Mouse (Mus musculus) CD4-positive, CD25-positive, alpha-beta regulatory T cell, adult 4 months (primary cell): ENCODE results near the gene Actr3. TPM values are rescaled to one million over a fixed set of nuclear protein-coding genes. Genes with fewer than 3 reads are reported as not detected.
"Not testable (repeated sequence)": the region's sequence is repeated elsewhere in the genome, so short reads cannot be mapped to it uniquely, and the experiment has no call there.

Source experiments
- ATAC-seq: one replicate; pipeline ENCODE4 v1.8.0; 2017
- polyA plus RNA-seq, 2 experiments: library from polyadenylated mRNA; unstranded; fragments of 100-300 nt; shearing (Covaris generic); gene quantifications; one replicate each; pipeline ENCODE4 v1.2.1; 2017

Actr3 gene
- polyA plus RNA-seq, 2 experiments from 2014 or later: 428 to 528 TPM

GRCm38 (mm10) chr1:125437927-125438326, 2.4 kb upstream of the Actr3 start:
- ATAC-seq: no peak

DNA sequence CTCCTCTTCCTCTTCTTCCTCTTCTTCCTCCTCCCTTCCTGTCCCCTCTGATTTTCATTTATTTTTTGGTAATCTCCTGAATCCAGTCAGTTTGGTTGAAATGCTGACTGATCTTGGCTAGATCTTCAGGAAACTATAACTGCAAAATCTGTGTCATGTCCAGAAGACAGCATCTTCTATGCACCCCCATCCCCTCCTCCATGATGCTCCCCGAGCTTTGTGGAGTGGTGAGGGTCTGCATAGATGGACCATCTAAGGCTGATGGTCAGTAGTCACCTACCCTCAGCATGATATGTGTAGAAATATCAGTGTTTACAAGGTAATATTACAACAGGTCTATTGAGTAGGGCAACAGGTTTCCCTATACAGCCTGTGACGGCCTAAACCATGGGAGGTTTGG, 1.6 kb upstream of the Actr3 start:
- ATAC-seq: no peak

- no peak for ATAC-seq
These were observed 534 bp downstream of the Actr3 start for GRCm38 (mm10) chr1:125435018-125435368.

DNA sequence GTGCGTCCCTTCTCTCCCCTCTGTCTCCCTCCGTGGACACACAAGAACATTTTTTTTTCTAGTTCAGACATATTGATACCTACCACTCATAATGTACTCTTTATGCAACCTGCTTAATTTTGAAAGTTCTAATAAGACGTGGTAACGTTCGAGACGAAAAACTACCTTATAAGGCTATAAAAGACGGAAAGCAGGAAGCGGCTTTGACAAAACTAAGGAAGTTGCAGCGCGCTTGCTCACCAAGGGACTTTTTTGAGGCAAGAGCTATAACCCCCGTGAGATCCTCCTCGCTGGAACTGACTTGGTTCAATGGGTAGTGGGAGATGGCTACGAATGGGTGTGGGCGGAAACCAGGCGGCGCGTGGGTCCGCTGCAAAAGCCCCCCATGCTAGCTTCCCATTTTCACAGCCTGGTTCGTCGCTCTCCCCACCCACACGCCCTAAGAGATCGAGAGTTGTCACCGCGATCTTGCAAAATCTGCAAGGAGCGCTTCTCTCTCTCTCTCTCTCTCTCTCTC, 984 bp downstream of the Actr3 start:
- peak; percentile 64 for ATAC-seq

DNA sequence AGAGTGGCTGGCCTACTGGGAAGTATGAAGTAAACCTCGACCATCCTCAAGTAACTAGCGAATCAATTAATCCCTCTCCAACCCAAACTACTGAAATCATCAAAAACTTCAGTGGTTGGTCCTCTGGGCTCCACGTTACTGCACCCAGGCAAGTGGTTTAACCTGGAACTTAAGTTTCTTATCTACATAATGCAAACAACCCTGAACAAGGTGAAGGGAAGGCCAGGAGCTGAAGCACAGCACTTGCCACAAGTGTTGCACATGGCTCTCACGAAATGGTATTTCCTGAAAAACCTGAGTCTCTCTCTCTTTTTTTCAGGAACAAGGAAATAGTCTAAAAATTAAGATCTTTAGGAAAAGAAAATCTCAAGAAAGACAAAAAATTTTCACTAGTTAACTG, 4.2 kb downstream of the Actr3 start:
- no peak for ATAC-seq

DNA sequence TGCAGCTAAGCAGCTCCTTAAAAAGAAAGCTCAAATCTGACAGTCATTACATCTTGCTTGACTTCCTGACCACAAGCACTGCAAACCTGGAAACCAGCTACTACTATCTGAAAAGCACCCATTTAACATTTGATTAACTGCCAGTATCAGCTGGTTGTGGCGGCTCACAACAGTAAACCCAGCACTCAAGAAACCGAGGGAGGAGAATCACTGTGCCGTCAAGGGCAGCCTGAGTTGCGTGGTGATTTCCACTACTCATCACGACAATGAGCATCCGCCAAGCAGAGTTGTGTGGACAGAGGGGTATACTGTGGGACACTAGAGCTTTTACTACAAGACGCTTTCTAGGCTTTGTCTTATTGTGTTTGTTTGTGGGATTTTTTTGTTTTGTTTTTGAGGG, 4.8 kb downstream of the Actr3 start:
- peak; percentile 40 for ATAC-seq

GRCm38 (mm10) chr1:125429984-125430383, 5.5 kb downstream of the Actr3 start:
- no peak for ATAC-seq

- no peak for ATAC-seq
These were observed 7.2 kb downstream of the Actr3 start for GRCm38 (mm10) chr1:125428315-125428714.

DNA sequence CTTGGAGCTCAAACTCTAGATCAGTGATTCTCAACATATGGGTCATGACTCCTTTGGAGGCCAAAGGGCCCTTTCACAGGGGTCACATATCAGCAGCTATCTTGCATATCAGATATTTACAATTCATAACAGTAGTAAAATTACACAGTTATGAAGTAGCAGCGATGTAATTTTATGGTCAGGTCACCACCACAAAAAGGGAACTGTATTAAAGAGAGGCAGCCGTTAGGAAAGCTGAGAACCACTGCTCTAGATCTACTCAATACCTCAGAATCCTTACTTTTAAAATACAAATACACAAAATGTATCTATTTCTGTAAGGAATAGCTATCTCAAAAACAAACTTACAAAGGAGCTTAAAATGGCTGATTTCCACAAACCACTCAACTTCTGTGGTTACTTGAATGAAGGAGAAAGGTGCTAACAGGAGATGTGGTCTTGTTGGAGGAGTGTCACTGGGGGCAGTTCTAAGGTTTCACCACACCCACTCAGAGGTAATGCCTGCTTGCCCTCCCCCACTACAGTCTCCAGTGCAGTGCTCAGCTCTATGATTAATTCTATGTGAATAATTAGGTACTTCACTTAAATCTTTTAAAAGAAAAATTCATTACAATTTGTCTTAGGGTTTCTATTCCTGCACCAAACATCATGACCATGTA, 9.0 kb downstream of the Actr3 start:
- no peak for ATAC-seq

GRCm38 (mm10) chr1:125419906-125420305, 15.6 kb downstream of the Actr3 start:
- no peak for ATAC-seq

- ATAC-seq: no peak
These were observed 16.8 kb downstream of the Actr3 start for GRCm38 (mm10) chr1:125418732-125419131.

GRCm38 (mm10) chr1:125407220-125407619, 28.3 kb downstream of the Actr3 start:
- no peak for ATAC-seq

DNA sequence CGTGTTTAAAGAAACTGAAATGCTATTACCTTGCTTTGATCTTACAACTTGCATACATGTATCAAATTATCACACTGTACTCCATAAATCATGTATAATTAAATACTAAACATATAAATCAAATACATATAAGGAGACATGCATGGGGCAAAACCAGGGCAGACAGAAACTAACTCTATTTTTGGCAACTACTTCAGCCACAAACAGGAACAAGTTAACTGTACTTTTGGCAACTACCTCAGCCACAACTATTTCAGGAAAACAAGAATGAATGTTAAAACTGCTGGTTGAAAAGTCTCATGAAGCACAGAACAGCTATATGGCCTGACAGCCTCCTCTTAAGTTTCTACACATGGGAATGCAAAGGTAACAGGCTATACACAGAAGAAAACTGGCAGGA, 40.1 kb downstream of the Actr3 start:
- no peak for ATAC-seq

DNA sequence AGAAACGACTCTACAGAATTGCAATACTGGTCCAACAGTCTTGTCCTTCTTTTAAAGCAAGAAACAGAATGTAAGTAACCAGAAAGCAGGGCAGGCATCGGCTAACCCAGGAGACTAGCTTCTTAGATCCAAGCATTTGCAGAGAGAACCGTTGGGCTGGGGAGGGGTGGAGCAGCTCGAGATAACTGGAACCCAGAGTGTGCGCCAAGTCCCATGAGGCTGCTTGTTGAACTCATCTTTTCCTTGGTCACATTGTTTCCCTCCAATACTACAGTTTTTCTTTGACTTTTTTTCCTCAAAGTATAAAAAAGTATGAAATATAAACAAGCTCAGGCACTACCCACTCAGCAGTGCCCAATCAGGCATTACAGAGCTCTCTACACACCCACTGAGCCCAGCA, 42.2 kb downstream of the Actr3 start:
- not testable (repeated sequence) for ATAC-seq

DNA sequence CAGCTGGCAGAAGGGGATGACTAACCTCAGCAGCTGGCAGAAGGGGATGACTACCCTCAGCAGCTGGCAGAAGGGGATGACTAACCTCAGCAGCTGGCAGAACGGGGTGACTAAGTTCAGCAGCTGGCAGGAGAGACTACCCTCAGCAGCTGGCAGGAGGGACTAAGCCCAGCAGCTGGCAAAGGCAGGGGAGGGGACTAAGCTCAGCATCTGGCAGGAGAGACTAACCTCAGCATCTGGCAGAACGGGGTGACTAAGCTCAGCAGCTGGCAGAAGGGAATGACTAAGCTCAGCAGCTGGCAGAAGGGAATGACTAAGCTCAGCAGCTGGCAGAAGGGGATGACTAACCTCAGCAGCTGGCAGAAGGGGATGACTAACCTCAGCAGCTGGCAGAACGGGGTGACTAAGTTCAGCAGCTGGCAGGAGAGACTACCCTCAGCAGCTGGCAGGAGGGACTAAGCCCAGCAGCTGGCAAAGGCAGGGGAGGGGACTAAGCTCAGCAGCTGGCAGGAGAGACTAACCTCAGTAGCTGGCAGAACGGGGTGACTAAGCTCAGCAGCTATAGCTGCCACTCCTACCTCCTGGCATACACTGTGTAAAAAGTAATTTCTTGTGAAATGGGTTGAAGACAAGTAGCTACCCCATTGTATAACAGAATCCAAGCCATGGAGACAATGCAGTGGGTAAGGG, 45.3 kb downstream of the Actr3 start:
- peak; percentile 23 for ATAC-seq

DNA sequence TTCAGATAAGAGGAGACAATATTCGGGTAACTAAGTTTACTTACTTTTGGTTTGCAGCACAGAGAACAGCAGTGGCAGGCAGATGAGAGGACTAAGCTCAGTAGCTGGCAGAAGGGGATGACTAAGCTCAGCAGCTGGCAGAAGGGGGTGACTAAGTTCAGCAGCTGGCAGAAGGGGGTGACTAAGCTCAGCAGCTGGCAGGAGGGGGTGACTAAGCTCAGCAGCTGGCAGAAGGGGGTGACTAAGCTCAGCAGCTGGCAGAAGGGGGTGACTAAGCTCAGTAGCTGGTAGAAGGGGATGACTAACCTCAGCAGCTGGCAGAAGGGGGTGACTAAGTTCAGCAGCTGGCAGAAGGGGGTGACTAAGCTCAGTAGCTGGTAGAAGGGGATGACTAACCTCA, 45.9 kb downstream of the Actr3 start:
- ATAC-seq: not testable (repeated sequence)

- ATAC-seq: no peak
These were observed 47.2 kb downstream of the Actr3 start for GRCm38 (mm10) chr1:125388370-125388769.

DNA sequence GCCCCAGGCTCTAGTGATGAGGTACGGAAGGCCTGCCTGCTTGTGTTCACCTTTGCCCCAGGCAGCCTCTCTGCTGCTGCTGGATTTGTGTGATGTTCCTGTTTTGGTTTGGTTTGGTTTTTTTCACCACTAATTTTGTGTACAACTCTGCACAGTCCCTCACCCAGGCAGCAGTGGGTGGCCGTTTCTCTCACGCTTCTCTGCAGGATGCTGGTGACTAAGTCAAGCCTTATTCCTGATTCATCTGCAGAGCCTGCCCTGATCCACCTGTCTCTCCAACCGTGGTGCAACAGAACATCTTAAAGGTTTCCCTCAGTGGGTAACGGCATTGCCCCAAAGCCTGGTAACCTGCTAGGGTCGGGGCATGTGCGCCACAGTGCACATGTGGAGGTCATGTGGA, 49.3 kb downstream of the Actr3 start:
- no peak for ATAC-seq

DNA sequence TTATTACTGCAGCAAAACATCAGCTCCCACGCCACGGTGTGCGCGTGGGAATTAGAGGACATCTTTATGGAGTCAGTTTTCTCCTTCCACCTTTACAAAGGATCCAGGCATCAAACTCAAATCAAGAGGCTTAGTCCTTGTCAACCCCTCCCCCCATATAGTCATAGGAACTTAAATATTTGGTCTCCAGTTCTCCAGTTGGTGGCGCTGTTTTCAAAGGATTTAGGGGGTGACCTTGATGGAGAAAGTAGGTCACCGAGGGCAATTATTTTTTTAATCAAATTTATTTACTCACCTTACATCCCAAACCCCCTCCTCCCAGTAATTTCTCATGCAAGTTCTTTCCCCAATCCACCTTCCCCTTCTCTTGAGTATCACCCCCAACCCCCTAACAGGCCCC, 52.9 kb downstream of the Actr3 start:
- ATAC-seq: peak; percentile 56

DNA sequence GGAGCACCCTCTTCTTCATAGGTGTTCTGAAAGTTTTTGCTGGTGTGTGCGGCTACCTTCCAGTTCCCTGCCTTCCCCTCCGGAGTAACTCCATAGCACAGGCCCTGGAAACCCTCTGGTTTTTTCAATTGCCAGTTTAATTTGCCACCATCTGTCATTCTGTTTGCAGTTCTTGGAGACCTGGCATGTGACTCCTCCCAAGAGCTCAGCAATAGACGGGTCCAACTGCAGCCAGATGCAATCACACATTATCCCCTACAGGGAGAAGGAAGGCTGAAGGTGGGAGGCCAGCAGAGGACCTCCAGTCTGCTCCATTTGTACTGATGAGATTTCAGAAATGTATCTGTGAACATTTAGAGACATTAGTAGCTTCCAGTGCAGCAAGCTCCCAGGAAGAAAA, 56.6 kb downstream of the Actr3 start:
- ATAC-seq: no peak

- ATAC-seq: no peak
These were observed 62.7 kb downstream of the Actr3 start for GRCm38 (mm10) chr1:125372855-125373254.

- no peak for ATAC-seq
These were observed 64.7 kb downstream of the Actr3 start for GRCm38 (mm10) chr1:125370779-125371178.

- no peak for ATAC-seq
These were observed 70.0 kb downstream of the Actr3 start for GRCm38 (mm10) chr1:125365576-125365975.

DNA sequence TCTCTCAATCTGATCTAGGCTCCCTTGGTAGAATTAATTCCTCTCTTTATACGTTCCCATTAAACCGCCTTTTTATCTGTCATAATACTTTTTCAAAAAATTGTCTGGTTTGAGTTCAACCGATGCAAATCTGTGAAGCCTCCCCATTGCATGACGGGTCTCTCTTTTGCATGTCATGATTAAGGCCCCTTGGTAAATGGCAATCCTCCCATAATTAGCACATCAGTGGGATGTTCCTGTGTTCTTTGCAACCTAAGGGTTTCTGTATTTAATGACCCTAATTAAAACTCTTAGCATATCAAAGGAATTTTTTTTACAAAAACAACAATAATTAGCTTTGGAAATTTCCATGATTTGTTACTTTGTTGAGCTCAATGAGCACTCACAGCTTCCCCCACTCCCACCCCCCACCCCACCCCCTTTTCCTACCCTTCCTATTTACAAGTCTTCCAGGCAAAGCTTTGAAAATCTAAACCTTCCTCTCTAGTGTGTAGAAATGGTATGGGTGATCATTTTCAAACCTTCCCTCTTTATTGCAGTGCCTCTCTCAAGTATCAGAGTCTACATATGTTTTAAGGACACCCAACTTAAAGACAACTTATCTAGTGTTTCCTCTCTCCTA, 84.0 kb downstream of the Actr3 start:
- no peak for ATAC-seq
